ENCODE assay signal across 17 mouse cellular contexts in genomic region chr12:104677371-104677924, GRCm38 (mm10).
DNase-seq lines count a peak whose midpoint lies in the region; ATAC-seq and TF ChIP-seq lines count a peak whose summit lies in the region.
"Had no signal": no experiment of that assay in that cellular context is flagged by ENCODE, and none has a peak within 500 bp of the region (broad histone marks: within the 10 kb centered on the region; RNA-seq: fewer than 3 reads in every experiment).

No protein-coding gene starts in this region.

- H3K36me3 ChIP-seq in hindbrain, embryonic 10.5 days: no peaks in the 10 kb centered on the region
- H3K36me3 ChIP-seq in hindbrain, embryonic 14.5 days (replicated peaks; ENCODE audit: control insufficient read depth, insufficient read depth): no peaks in the 10 kb centered on the region
- H3K36me3 ChIP-seq in thymus, adult 2 months (ENCODE audit: control insufficient read depth, insufficient read depth, low read length): no peaks in the 10 kb centered on the region
- H3K36me3 ChIP-seq in hindbrain, embryonic 16.5 days (ENCODE audit: control insufficient read depth, insufficient read depth, low read length): no peaks in the 10 kb centered on the region
- H3K36me3 ChIP-seq: kidney, embryonic 15.5 days; limb, embryonic 15.5 days; stomach, embryonic 15.5 days had no signal

- TF ChIP-seq POLR2A in thymus, adult 2 months (IDR thresholded peaks at IDR 0.05; ENCODE audit: control insufficient read depth, extremely low read depth, insufficient read depth, low read length, poor library complexity): no peak

- TF ChIP-seq CTCF in thymus, adult 2 months (IDR thresholded peaks at IDR 0.05; ENCODE audit: borderline replicate concordance, control insufficient read depth, extremely low read depth, insufficient read depth, low read length, poor library complexity): no peak

- H3K9me3 ChIP-seq in hindbrain, embryonic 10.5 days: no peaks in the 10 kb centered on the region
- H3K9me3 ChIP-seq in hindbrain, embryonic 14.5 days (ENCODE audit: control insufficient read depth, low read length): no peaks in the 10 kb centered on the region
- H3K9me3 ChIP-seq in hindbrain, embryonic 16.5 days (ENCODE audit: control insufficient read depth, low read length): no peaks in the 10 kb centered on the region
- H3K9me3 ChIP-seq: kidney, embryonic 15.5 days; limb, embryonic 15.5 days; stomach, embryonic 15.5 days had no signal

- DNase-seq in hindbrain, embryonic 10.5 days (ENCODE audit: low spot score): no peak
- no peak for DNase-seq in hindbrain, embryonic 14.5 days (ENCODE audit: low spot score)
- peak; percentile 18 for DNase-seq in thymus, postnatal 4 days
- no peak for DNase-seq in thymus, adult 2 months
- no peak for DNase-seq in layer of hippocampus, adult 9-10 months (ENCODE audit: low spot score)
- no peak for DNase-seq in gastrocnemius, adult 8-10 months (ENCODE audit: low spot score in 2 of 2)
- DNase-seq: cerebellum, postnatal 25 days; gastrocnemius, postnatal 36 days; heart, postnatal 10 days; layer of hippocampus, postnatal 36 days; right cerebral cortex, adult 18-20 months had no signal

- no peak overlapping the region for H3K4me3 ChIP-seq in hindbrain, embryonic 10.5 days
- H3K4me3 ChIP-seq in hindbrain, embryonic 14.5 days (replicated peaks; ENCODE audit: low read length): no peak overlapping the region
- no peak overlapping the region for H3K4me3 ChIP-seq in thymus, adult 2 months (ENCODE audit: control insufficient read depth, insufficient read depth, low read length)
- H3K4me3 ChIP-seq in hindbrain, embryonic 16.5 days (ENCODE audit: low read length): no peak overlapping the region
- H3K4me3 ChIP-seq: erythroblast, embryonic 14.5 days; kidney, embryonic 15.5 days; limb, embryonic 15.5 days; stomach, embryonic 15.5 days had no signal

- 89% methylated on average over 9 of the region's 9 CpGs for WGBS in hindbrain, embryonic 10.5 days
- WGBS in hindbrain, embryonic 14.5 days: 92% methylated on average over 9 of the region's 9 CpGs
- 97% methylated on average over 9 of the region's 9 CpGs for WGBS in thymus, adult 2 months
- 96% methylated on average over 9 of the region's 9 CpGs for WGBS in hindbrain, embryonic 16.5 days

- H3K4me1 ChIP-seq in hindbrain, embryonic 10.5 days (replicated peaks): peaks cover 52% of the 10 kb centered on the region
- H3K4me1 ChIP-seq in hindbrain, embryonic 14.5 days (replicated peaks; ENCODE audit: control insufficient read depth, insufficient read depth, low read length): peaks cover 11% of the 10 kb centered on the region; the same call in 1 of the 2 replicates
- no peaks in the 10 kb centered on the region for H3K4me1 ChIP-seq in thymus, adult 2 months (replicated peaks; ENCODE audit: control insufficient read depth, insufficient read depth, low read length)
- H3K4me1 ChIP-seq in hindbrain, embryonic 16.5 days (ENCODE audit: control insufficient read depth, insufficient read depth, low read depth, low read length): peaks cover 9% of the 10 kb centered on the region

- 0 out of 2 replicates have a peak, but pooled peaks cover 5% of the 10 kb centered on the region for H3K27me3 ChIP-seq in hindbrain, embryonic 10.5 days (ENCODE audit: insufficient read depth, poor library complexity, severe bottlenecking)
- no peaks in the 10 kb centered on the region for H3K27me3 ChIP-seq in hindbrain, embryonic 14.5 days (ENCODE audit: control insufficient read depth, insufficient read depth, low read length)
- no peaks in the 10 kb centered on the region for H3K27me3 ChIP-seq in thymus, adult 2 months (ENCODE audit: control insufficient read depth, insufficient read depth, low read length)
- H3K27me3 ChIP-seq in hindbrain, embryonic 16.5 days (replicated peaks; ENCODE audit: control insufficient read depth, insufficient read depth, low read length): no peaks in the 10 kb centered on the region
- H3K27me3 ChIP-seq: stomach, embryonic 15.5 days had no signal

- no peak for ATAC-seq in hindbrain, embryonic 14.5 days (ENCODE audit: low FRiP score)
- ATAC-seq in hindbrain, embryonic 16.5 days: peak; percentile 2; the same call in 1 of the 2 replicates
- no peak for ATAC-seq in granulocyte monocyte progenitor cell, adult 5-6 weeks (replicated peaks; ENCODE audit: poor library complexity, severe bottlenecking)

- no peak overlapping the region for H3K9ac ChIP-seq in hindbrain, embryonic 14.5 days
- H3K9ac ChIP-seq in hindbrain, embryonic 16.5 days (ENCODE audit: low read depth, low read length): no peak overlapping the region
- H3K9ac ChIP-seq: kidney, embryonic 15.5 days; limb, embryonic 15.5 days; stomach, embryonic 15.5 days had no signal

- H3K4me2 ChIP-seq in hindbrain, embryonic 14.5 days (replicated peaks): no peak overlapping the region
- H3K4me2 ChIP-seq in hindbrain, embryonic 16.5 days (ENCODE audit: low read length): no peak overlapping the region
- H3K4me2 ChIP-seq: kidney, embryonic 15.5 days; limb, embryonic 15.5 days; stomach, embryonic 15.5 days had no signal

- peak overlapping the region; percentile 23; the same call in 1 of the 2 replicates for H3K27ac ChIP-seq in hindbrain, embryonic 10.5 days
- no peak overlapping the region for H3K27ac ChIP-seq in hindbrain, embryonic 14.5 days
- H3K27ac ChIP-seq in thymus, adult 2 months (ENCODE audit: control insufficient read depth, insufficient read depth, low read length): no peak overlapping the region
- H3K27ac ChIP-seq in hindbrain, embryonic 16.5 days (ENCODE audit: low read depth, low read length): no peak overlapping the region
- H3K27ac ChIP-seq: kidney, embryonic 15.5 days; limb, embryonic 15.5 days; stomach, embryonic 15.5 days had no signal
